21 mouse cellular contexts compared by ENCODE assay signal in the genomic region with DNA sequence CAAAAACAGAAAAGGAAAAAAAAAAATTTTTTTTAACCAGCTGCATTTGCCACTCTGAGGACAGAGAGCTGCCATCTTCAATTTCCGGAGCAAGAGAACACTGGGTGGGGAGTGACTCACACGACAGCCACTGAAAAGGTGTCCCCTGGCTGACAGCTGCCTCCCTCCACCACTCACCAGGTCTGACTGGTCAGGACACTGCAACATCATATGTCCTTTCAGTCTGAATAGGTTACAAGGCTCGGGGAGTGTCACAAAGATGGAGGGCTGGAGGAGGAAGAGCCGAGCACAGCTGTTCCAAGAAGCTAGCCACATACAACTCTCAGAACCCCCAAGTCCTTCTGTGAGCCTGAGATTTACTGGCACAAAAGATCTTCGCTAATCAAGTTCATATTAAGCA.
A peak's percentile ranks its signal among the peaks of the same experiment; 100 is the strongest.
DNase-seq lines count a peak whose midpoint lies in the region; ATAC-seq lines count a peak whose summit lies in the region.
"Had no signal": no experiment of that assay in that cellular context is flagged by ENCODE, and none has a peak within 500 bp of the region (broad histone marks: within the 10 kb centered on the region; RNA-seq: fewer than 3 reads in every experiment).

No protein-coding gene starts in this region.

- no peak overlapping the region for H3K9ac ChIP-seq in heart, embryonic 12.5 days
- H3K9ac ChIP-seq in kidney, embryonic 14.5 days (ENCODE audit: low read depth, low read length), result no peak overlapping the region
- H3K9ac ChIP-seq: embryonic facial prominence, embryonic 12.5 days; forebrain, embryonic 12.5 days; forebrain, embryonic 15.5 days; hindbrain, embryonic 12.5 days had no signal

- no peaks in the 10 kb centered on the region for H3K9me3 ChIP-seq in heart, embryonic 12.5 days (replicated peaks)
- no peaks in the 10 kb centered on the region for H3K9me3 ChIP-seq in kidney, embryonic 14.5 days (ENCODE audit: control insufficient read depth, low read length)
- H3K9me3 ChIP-seq: embryonic facial prominence, embryonic 12.5 days; forebrain, embryonic 12.5 days; forebrain, embryonic 15.5 days; heart, embryonic 10.5 days; hindbrain, embryonic 12.5 days had no signal

- H3K27me3 ChIP-seq in heart, embryonic 12.5 days (replicated peaks), result no peaks in the 10 kb centered on the region
- H3K27me3 ChIP-seq in kidney, embryonic 14.5 days (ENCODE audit: control insufficient read depth, insufficient read depth, low read length), result no peaks in the 10 kb centered on the region
- H3K27me3 ChIP-seq: embryonic facial prominence, embryonic 12.5 days; forebrain, embryonic 12.5 days; forebrain, embryonic 15.5 days; hindbrain, embryonic 12.5 days had no signal

- 60% methylated on average over 5 of the region's 5 CpGs for WGBS in heart, embryonic 12.5 days
- WGBS in kidney, embryonic 14.5 days, result 72% methylated on average over 5 of the region's 5 CpGs

- H3K4me3 ChIP-seq in heart, embryonic 12.5 days, result no peak overlapping the region
- H3K4me3 ChIP-seq in kidney, embryonic 14.5 days (ENCODE audit: low read length), result no peak overlapping the region
- H3K4me3 ChIP-seq: embryonic facial prominence, embryonic 12.5 days; erythroblast, embryonic 14.5 days; forebrain, embryonic 12.5 days; forebrain, embryonic 15.5 days; heart, adult 2 months; heart, embryonic 10.5 days; hindbrain, embryonic 12.5 days had no signal

- DNase-seq in heart, adult 11 months, result peak; percentile 88
- DNase-seq in kidney, postnatal 4 days, result peak; percentile 16 to 37
- DNase-seq in lung, postnatal 14 days, result peak; percentile 5
- DNase-seq in lung, postnatal 25 days (ENCODE audit: low spot score), result no peak
- DNase-seq: adrenal gland, adult 2 months; adrenal gland, postnatal 14 days; cerebellum, adult 11 months; cerebellum, adult 9-11 months; gastrocnemius, postnatal 25 days; heart, adult 2 months had no signal

- no peak overlapping the region for H3K4me2 ChIP-seq in heart, embryonic 12.5 days
- no peak overlapping the region for H3K4me2 ChIP-seq in kidney, embryonic 14.5 days (replicated peaks; ENCODE audit: low read depth, low read length)
- H3K4me2 ChIP-seq: embryonic facial prominence, embryonic 12.5 days; forebrain, embryonic 12.5 days; forebrain, embryonic 15.5 days; hindbrain, embryonic 12.5 days had no signal

- H3K4me1 ChIP-seq in heart, embryonic 12.5 days (replicated peaks), result peaks cover 7% of the 10 kb centered on the region
- H3K4me1 ChIP-seq in kidney, embryonic 14.5 days (ENCODE audit: control insufficient read depth, insufficient read depth, low read length), result peaks cover 8% of the 10 kb centered on the region

- no peak overlapping the region for H3K27ac ChIP-seq in heart, embryonic 12.5 days (ENCODE audit: poor library complexity, severe bottlenecking)
- no peak overlapping the region for H3K27ac ChIP-seq in kidney, embryonic 14.5 days (ENCODE audit: low read depth, low read length)
- H3K27ac ChIP-seq: embryonic facial prominence, embryonic 12.5 days; forebrain, embryonic 12.5 days; forebrain, embryonic 15.5 days; heart, adult 2 months; heart, embryonic 10.5 days; hindbrain, embryonic 12.5 days had no signal

- no peak for ATAC-seq in heart, embryonic 12.5 days (ENCODE audit: insufficient number of reproducible peaks, low FRiP score)
- ATAC-seq in kidney, embryonic 14.5 days (ENCODE audit: low FRiP score, low TSS enrichment), result no peak
- ATAC-seq: CD4-positive, CD25-positive, alpha-beta regulatory T cell, adult 4 months; forebrain, embryonic 15.5 days; hindbrain, embryonic 16.5 days; inflammation-experienced regulatory T-cells, adult 6 months had no signal

- 0 out of 2 replicates have a peak, but pooled peaks cover 9% of the 10 kb centered on the region for H3K36me3 ChIP-seq in heart, embryonic 12.5 days
- no peaks in the 10 kb centered on the region for H3K36me3 ChIP-seq in kidney, embryonic 14.5 days (ENCODE audit: control insufficient read depth, insufficient read depth, low read length)
- H3K36me3 ChIP-seq: forebrain, embryonic 12.5 days; forebrain, embryonic 15.5 days had no signal
